Mouse (Mus musculus) yolk sac, embryonic 10.5 days (tissue): ENCODE results near the gene Gm10490.
"Not testable (repeated sequence)": the region's sequence is repeated elsewhere in the genome, so short reads cannot be mapped to it uniquely, and the experiment has no call there.

Source experiments
- DNase-seq: peaks from one replicate; pipeline ENCODE4 v3.0.0-alpha.2; 2017; ENCODE audit warnings: low spot score

The Gm10490 gene

DNA sequence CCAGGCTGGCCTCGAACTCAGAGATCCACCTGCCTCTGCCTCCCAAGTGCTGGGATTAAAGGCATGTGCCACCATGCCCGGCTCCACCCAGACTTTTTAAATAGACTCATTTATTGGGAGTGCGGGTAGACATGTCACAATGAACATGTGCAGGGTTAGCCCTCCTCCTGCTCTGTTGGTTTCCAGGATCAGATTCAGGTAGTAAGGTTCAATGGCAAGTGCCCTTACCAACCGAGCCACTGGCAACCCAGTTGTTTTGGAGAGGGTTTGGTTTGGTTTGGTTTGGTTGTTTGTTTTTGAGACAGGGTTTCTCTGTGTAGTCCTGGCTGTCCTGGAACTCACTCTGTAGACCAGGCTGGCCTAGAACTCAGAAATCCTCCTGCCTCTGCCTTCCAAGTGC is at the start of gene Gm10490:
Gene Gm10490 (plus strand): TSS at position 301 of the 400 bp plus-strand sequence.
- not testable (repeated sequence) for DNase-seq

DNA sequence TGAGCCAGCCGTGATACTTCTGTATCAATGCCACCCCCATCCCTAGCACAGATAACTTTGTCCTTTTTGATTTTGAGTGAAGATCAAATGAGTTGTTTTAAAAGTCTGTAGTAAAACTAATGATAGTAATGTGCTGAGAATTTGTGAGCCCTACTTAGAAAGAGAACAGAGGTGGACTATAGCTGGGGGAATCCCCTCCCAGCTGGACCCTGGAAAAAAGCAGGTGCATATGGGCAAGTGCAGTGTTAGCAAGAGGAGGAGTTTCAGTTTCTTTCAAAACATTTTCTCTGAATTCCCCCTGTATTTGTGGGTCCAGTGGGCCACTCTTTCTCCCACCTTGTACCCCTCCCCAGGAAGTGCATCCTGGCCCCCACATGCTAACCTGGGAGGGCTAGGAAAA is 46.2 kb upstream of the Gm10490 start:
- no peak for DNase-seq

DNA sequence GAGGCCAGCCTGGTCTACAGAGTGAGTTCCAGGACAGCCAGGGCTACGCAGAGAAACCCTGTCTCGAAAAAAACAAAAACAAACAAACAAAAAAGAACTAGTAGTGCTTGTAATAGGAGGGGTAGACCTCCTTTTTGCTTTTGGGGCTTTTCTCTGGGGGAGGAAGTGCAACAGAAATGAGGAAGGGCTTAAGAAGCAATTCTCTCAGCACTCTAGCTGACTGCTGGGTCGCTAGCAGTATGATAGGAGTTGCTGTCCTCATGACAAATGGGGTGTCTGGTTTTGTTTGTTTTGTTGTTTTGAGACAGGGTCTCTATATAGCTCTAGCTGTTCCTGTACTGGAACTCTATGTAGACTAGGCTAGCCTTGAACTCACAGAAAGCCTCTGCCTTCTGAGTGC is 44.8 kb upstream of the Gm10490 start:
- no peak for DNase-seq

DNA sequence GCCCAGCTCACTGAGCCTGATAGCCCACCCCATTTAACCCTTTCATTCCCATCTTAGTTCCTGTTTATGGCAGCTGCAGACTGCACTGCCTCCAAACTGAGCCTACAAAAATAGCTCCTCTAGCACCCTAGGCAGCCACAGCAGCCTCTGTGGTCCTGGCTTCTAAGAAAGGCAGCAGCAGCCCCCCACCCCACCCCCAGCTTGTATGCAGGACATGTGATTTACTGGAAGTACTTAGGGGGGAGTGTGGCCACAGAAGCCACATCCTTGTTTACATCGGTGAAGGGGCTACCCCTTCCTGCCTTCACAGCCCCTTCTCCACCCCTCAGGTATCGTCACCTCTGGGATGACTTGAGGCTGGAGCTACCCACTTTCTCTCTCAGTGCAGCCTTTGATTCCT is 44.0 kb upstream of the Gm10490 start:
- DNase-seq, result no peak

DNA sequence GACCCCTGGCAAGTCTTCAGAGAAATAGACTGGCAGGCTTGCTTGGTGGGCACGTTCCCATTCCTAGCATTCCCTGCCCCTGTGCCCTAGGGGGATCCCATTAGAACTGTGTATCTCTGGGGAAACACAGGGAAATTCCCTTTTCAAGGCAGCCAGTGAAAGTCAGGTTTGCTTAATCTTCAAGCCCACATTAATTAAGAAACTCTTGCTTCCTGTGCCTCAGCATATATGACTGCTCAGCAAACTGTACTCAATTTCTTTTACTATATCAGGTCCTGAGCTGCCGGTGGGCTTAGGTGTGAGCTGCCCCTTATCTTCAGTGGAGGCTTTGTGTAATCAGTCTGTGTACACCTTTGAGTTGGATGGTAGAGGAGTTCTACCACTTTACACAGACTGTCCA is 43.6 kb upstream of the Gm10490 start:
- no peak for DNase-seq

DNA sequence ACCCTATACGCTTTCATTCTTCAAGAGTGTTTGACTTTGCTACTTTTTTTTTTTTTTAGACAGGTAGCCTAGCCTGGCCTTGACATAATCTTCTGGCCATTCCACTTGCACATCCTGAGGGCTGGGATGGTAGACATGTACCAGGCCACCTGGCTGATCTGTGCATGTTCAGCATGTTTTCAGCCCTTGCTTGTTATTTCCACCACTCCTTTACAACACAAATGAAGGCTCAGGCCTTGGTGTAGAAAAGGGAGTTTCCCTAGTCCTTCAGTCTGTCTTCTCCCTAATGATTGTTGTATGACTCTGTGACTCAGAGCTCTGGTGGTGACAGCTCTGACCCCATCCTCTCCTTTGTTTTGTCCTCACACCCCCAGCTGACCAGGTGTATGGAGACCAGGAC is 42.2 kb upstream of the Gm10490 start:
- no peak for DNase-seq

DNA sequence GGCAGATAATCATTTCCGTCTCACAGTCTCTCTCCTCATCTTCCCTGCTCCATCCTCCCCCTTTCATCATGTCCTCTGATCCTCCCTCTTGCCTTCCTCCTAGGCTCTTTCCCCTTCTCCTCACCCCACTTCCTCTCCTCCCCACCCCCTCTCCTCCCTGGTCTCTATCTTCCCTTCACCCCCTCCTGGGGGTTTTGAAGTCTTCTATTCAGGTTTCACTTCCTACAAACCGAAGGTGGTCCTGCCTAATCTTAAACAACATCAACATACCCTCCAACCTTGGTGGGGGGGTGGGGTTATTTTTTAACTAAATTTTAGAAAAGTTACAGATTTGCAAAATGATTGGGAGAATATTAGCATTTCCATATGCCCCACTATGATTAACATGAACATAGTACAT is 40.8 kb upstream of the Gm10490 start:
- no peak for DNase-seq

DNA sequence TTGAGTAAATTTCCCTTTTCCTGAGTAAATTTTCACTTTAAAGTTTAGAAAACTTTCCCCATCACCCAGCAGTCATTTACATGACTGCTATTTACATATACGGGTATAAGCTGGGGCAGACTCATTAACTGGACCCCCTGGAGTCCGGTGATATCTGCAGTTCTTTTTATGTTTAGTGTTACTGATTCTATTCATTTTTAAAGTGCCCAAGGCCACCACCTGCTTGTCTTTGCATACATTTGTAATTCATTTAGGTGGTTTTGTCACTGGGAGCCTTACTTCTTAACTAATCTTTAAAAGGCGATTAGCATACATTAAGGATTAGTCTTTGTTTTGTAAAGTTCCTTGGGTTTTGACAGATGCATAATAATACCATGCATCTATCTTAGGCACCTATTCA is 39.5 kb upstream of the Gm10490 start:
- no peak for DNase-seq

DNA sequence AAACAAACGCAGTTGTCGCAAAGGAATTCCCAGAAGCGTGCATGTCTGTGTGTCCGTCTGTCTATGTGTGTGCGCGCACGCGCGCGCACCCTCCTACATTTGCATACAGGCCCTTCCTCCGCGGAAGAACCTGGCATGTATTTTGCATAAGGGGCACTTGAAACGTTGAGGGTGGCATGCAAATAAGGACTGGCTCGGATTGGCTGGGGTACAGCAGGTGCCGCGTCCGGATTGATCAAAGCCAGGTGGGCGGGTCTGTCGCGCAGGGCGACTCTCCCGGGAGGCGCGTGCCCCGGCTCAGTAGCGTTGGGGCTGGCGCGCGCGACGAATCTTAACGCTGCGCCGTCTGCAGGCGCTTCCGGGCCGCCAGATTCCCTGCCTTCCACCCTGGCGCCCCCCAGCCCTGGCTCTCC is 31.3 kb upstream of the Gm10490 start, which contains the start of gene Pim2:
Gene Pim2 (plus strand): TSS at position 256 of the 413 bp plus-strand sequence.
- peak; percentile 73 for DNase-seq

DNA sequence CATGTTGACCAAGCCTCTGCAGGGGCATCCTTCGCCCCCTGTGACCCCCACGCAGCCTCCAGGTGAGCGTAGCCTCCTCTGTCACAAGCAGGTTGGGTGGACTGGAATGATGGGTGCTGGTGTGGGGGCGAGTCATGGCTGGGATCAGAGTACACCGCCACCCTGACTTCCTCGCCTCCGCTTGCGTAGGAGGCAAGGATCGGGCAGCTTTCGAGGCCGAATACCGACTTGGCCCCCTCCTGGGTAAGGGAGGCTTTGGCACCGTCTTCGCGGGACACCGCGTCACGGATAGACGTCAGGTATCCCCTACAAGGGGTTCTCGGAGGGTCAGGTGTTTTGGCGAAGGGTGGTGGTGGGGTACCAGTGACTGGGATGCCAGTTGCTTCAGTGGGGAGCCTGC is 30.8 kb upstream of the Gm10490 start:
- no peak for DNase-seq

DNA sequence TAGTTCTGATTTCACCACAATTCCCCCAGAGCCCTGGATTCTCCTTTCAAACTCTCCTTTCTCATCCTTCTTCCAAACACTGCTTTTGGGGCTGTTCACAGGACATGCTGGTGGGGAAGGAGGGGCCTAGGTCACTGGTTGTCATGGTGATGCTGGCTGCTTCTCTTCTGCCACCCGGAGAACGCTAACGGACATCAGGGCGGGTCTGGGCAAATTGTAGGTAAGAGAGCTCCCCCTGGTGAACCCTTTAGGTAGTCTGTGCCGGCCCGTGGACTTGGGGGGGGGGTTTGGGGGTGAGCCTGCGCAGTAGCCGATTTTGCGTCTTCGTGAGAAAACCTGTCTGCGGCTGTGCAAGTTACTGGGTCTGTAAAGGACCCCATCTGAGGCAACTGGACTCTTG is 29.5 kb upstream of the Gm10490 start:
- peak; percentile 43 for DNase-seq

DNA sequence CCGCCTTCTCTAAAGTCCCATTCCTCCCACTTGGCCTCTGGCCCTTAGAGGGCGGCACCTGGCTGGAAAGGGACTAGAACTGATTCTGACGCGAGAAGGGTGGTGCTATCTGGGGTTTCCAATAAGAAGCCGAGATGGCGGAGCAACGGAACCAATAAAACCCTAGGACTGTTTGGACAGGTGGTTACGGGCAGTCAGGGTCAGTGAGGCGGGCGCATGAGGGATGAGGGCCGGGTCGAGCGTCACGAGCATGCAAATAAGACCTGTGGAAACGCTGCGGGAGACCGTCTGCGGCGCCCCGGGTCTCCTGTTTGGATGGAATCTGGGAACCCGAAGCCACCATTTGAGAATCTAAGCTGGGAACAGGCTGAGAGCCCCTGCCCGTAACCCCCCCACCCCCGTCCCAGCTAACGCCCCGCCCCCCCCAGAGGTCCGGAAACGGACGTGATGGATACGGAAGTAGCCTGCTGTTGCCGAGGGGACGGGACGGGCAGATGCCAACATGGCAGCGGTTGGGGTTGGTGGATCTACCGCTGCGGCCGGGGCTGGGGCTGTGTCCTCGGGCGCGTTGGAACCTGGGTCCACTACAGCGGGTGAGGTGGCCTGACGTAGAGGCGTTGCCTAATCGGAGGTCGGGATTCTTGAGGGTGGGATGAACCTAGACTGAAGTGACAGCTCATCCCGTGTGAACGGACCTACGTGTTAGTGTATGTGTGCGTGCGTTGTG is 25.3 kb upstream of the Gm10490 start, which contains the start of gene Slc35a2:
Gene Slc35a2 (plus strand): TSS at position 188 of the 727 bp plus-strand sequence.
- peak; percentile 89 for DNase-seq

DNA sequence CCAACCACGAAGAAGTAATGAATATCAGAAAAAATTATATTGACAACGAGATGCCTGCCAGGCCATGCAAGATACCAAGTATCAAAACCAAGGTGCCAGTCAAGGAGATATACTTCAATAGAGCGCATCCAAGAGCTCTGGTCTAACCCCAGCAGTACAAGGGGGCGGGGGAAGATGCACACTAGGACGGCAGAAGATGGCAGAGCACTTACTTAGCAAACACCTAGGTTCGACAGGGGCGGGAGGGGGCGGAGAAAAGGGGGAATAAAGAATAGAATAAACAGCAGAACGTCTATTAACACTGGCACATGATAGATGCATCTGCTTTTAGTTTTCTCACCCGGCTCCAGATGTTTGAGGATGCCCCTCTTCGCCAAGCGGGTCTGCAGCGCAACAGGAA is 11.1 kb upstream of the Gm10490 start:
- DNase-seq, result no peak

DNA sequence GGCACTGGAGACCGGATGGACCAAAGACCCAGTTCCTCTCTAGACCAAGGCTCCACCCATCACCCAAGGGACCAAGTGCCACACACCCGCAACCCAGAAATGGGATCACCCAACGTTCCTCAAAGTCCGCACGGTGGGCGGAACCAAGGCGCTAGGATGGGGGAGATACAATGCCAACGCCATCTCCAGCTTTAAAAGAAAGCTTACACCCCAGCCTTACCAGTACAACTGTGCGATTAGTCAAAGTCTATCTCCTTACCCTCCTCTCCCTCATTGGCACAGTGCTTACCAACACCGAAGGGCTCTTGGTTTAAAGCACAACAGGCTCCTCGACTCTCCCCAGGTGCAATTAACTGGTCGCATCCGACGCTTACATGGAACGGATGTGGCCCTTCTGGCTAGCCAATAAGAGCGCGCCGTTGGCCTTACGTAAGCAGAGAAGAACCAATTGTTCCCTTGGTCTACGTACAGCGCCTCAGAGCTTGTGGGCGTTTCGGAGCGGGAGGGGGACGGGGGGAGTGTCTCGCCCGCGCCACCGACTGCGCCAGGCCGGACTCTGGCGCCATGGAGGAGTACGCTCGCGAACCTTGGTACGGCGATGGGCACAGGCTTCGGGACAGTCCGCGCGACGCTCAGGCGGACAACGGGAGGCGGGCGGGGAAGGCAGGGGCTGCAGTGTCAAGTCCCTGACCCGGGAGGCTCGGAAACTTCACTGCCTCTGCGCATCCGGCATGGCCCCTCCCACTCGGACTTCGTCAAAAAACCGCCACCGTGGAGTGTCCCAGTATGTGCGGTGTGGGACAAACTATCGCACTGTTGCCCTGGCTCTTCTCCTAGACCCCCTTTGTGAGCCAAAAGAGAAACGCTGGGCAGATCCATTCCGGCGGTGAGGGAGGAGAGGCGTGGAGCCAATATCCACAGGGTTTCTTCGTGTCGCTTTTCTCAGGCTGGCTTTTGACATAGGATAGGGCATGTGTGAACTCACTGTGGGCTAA is 10.2 kb upstream of the Gm10490 start, which contains the start of the genes Pqbp1 and Timm17b:
Gene Pqbp1 (minus strand): TSS at position 390 of the 995 bp plus-strand sequence.
Gene Timm17b (plus strand): TSS at position 478 of the 995 bp plus-strand sequence.
- DNase-seq, result peak; percentile 89

DNA sequence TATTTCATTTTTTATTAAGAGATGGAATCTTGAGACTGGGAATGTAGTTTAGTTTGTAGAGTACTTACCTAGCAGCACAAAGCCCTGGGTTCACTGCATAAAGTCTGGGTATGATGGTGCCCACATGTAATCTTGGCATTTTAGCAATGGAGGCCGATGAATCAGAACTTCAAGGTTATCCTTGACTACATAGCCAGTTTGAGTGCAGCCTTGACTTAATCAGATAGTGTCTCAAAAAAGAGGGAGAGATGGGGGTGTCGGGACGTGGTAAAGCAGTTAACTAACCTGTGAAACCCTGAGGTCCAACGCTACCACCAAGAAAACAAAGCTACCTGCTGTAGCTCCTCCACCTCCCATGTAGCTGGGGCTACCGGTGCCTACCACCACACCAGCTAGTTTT is 4.9 kb upstream of the Gm10490 start:
- DNase-seq, result no peak

DNA sequence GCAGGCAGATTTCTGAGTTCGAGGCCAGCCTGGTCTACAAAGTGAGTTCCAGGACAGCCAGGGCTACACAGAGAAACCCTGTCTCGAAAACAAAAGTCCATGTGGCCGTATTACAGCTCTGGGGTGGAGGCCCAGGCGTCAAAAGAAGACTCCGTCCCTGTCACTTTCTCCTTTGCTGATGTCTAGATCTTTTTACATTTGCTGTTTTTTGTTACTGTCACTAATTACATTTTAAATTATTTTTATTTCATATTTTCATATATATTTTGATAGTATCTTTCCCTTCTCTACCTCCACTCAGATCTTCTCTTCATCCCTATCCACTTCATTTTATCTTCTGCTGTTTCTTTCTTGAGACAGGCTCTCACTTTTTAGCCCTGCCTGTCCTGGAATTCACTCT is 1.6 kb upstream of the Gm10490 start, which contains the start of gene Gm10491:
Gene Gm10491 (minus strand): TSS at position 101 of the 400 bp plus-strand sequence.
- DNase-seq, result no peak

DNA sequence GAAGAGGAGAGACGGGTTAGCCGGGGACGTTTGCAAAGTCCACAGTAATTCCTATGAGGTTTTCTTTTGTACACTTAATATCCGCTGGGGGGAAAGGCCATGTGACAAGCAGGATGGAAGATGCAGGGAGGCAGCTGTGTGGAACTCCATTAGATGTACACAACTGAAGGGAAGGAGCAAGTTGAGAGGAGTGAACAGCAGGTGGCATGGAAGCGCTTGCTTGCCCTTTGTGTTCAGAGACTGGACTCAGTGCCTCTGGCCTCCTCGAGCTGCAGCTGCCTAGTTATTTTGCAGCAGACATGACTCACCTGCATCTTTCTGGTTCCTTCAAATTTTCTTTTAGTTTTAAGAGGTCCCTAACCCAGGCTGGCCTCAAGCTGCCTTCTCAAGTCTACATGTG is 1.1 kb downstream of the Gm10490 start:
- no peak for DNase-seq

DNA sequence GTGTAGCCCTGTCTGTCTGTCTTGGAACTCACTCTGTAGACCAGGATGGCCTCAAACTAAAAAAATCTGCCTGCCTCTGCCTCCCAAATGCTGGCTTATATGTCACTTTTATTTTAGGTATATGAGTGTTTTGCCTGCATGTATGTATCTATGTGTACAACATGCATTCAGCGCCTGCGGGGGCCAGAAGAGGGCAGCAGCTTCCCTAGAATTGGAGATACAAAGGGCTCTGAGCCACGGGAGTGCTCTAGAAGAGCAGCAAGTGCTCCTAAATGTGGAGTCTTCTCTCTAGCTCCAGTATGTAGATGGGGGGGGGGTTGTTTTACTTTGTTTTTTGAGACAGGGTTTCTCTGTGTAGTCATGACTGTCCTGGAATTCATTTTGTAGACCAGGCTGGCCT is 6.3 kb downstream of the Gm10490 start:
- not testable (repeated sequence) for DNase-seq

DNA sequence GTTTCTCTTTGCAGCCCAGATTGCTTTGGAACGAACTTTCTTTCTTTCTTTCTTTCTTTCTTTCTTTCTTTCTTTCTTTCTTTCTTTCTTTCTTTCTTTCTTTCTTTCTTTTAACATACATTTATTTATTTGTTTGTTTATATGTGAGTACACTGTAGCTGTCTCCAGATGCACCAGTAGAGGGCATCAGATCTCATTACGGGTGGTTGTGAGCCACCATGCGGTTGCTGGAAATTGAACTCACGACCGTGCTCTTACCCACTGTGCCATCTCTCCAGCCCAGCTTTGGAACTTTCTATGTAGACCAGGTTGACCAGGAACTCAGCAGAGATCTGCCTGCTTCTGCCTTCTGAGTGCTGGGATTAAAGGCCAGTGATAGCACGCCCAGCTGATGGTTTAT is 8.6 kb downstream of the Gm10490 start:
- not testable (repeated sequence) for DNase-seq

DNA sequence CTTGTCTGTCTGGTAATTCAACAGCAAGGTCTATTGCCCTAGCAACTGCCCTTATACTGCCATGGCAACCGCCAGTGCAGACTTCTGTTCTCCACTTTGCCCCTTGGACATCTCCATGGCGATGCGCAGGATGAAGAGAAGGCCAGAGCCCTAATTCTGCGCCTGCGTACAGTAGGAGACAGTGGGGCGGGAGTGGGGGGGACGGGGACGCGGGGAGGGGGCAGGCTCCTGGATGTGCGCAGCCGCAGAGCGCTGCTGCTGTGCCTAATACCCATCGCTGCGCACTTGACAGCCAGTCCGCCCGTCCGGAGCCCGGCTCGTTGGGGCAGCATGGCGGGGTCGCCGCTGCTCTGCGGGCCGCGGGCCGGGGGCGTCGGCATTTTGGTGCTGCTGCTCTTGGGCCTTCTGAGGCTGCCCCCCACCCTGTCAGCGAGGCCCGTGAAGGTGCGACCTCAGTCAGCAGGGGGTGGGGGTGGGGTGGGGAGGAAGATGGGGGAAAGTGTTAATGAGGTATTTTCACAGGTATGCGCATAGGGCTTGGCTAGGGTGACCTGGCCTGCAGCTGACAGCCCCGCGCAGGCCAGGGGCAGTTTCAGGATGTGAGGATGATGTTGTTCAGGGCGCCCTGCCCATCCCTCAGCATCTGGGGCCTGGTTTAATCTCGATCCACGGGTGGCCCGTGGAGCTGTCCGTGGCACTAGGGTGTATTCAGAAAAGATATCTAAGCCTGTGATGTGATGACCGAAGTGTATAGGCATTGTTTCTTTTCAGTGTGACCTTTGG is 10.4 kb downstream of the Gm10490 start, which contains the start of gene Pcsk1n:
Gene Pcsk1n (plus strand): TSS at position 222 of the 783 bp plus-strand sequence.
- no peak for DNase-seq

DNA sequence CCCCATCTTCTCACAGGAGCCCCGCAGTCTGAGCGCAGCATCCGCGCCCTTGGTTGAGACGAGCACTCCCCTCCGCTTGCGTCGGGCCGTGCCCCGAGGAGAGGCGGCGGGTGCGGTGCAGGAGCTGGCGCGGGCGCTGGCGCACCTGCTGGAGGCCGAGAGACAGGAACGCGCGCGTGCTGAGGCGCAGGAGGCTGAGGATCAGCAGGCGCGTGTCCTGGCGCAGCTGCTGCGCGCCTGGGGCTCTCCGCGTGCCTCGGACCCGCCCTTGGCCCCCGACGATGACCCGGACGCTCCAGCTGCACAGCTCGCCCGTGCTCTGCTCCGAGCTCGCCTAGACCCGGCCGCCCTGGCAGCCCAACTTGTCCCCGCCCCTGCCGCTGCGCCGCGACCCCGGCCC is 12.7 kb downstream of the Gm10490 start:
- DNase-seq, result peak; percentile 18

DNA sequence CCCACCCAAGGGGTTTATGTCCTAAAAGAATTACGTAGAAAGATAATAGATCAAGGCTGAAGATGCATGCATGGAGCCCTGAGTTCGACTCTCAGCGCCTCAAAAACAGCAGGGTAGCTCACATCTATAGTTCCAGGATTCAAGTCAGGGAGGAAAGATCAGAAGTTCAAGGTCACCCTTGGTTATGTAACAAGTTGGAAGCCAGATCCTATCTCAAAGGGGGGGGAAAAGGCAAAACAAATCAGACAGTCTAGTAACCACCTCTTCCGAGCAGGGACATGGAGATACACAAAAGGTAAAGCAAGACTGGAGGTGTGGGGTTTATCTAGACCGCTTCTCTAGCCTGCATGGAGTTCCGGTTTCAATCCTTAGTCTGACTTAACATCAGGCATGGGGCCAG is 16.9 kb downstream of the Gm10490 start:
- DNase-seq, result no peak
